Mouse (Mus musculus) spleen, adult 2 months (tissue): ENCODE data around the gene H2al2a. TPM values are rescaled to one million over a fixed set of nuclear protein-coding genes. Genes with fewer than 3 reads are reported as not detected.
"Not testable (repeated sequence)": the region's sequence is repeated elsewhere in the genome, so short reads cannot be mapped to it uniquely, and the experiment has no call there.

ENCODE experiments used
- DNase-seq, 2 experiments: peaks; one replicate each; pipeline versions ENCODE4 v3.0.0 to v3.0.0-alpha.2; 2012 to 2021; ENCODE audit warnings: low spot score in 2 of 2, low read depth in 1 of 2
- H3K27ac ChIP-seq: fragments of 200-500 bp; 2 replicates; pipeline ENCODE4 v1.5.1; 2012; ENCODE audit warnings: low read length, inconsistent platforms; ENCODE audit not compliant: insufficient read depth
- H3K27me3 ChIP-seq: fragments of 200-500 bp; 2 replicates; pipeline ENCODE4 v1.6.1; 2012; ENCODE audit warnings: mild to moderate bottlenecking, moderate library complexity, low read length, inconsistent platforms; ENCODE audit not compliant: control insufficient read depth, insufficient read depth
- H3K36me3 ChIP-seq: fragments of 200-500 bp; 2 replicates; pipeline ENCODE4 v1.6.1; 2012; ENCODE audit warnings: mild to moderate bottlenecking, low read length, inconsistent platforms; ENCODE audit not compliant: control insufficient read depth, insufficient read depth
- H3K4me1 ChIP-seq: fragments of 200-500 bp; 2 replicates; pipeline ENCODE4 v1.6.1; 2011; ENCODE audit warnings: inconsistent platforms; ENCODE audit not compliant: control insufficient read depth, insufficient read depth, insufficient read length
- H3K4me3 ChIP-seq: fragments of 200-500 bp; 2 replicates; pipeline ENCODE4 v1.5.1; 2011; ENCODE audit warnings: mild to moderate bottlenecking, inconsistent platforms; ENCODE audit not compliant: insufficient read depth, insufficient read length; ENCODE audit errors: extremely low read depth
- CTCF ChIP-seq: fragments of 200-500 bp; IDR thresholded peaks from 2 replicates; pipeline ENCODE4 v1.5.1; 2011; ENCODE audit warnings: mild to moderate bottlenecking, inconsistent platforms; ENCODE audit not compliant: insufficient read depth, insufficient read length, insufficient replicate concordance; ENCODE audit errors: extremely low read depth
- POLR2A ChIP-seq: fragments of 200-500 bp; IDR thresholded peaks from 2 replicates; pipeline ENCODE4 v1.6.1; 2011; ENCODE audit warnings: low read depth, low read length, inconsistent platforms
- WGBS: fragments of 180-500 bp; shearing (Covaris S2); methylation state at CpG from one replicate; pipeline ENCODE4 v1.1.7; 2018; 5-methylcytosine and 5-hydroxymethylcytosine counted together
- polyA plus RNA-seq: library from polyadenylated mRNA; depleted of rRNA; stranded (reverse); fragments of >200 nt; gene quantifications from 2 replicates; pipeline ENCODE4 v1.2.3, GENCODE M21; 2012; rRNA removed

The H2al2a gene
- polyA plus RNA-seq, 1 experiment = not detected

GRCm38 (mm10) chr2:17968571-17968970 is 28.2 kb downstream of the H2al2a start:
- Histone ChIP-seq H3K4me3 (no peak overlapping the region), H3K4me1 (no peaks in the 10 kb centered on the region), H3K27ac (no peak overlapping the region), H3K36me3 (no peaks in the 10 kb centered on the region), H3K27me3 (no peaks in the 10 kb centered on the region)
- WGBS = 92% methylated on average over 2 of the region's 2 CpGs
- DNase-seq = no peak
- TF ChIP-seq POLR2A (no peak), CTCF (no peak)

- not testable (repeated sequence) for H3K27me3 ChIP-seq, DNase-seq, H3K27ac ChIP-seq, H3K4me1 ChIP-seq, H3K4me3 ChIP-seq, H3K36me3 ChIP-seq
- 91% methylated on average over 3 of the region's 3 CpGs for WGBS
Measured at GRCm38 (mm10) chr2:17968037-17968436, 28.7 kb downstream of the H2al2a start.

- Histone ChIP-seq H3K27me3 (no peaks in the 10 kb centered on the region), H3K27ac (no peak overlapping the region), H3K4me3 (no peak overlapping the region), H3K36me3 (no peaks in the 10 kb centered on the region), H3K4me1 (no peaks in the 10 kb centered on the region)
- TF ChIP-seq POLR2A = no peak
- no peak for TF ChIP-seq CTCF
- DNase-seq = no peak
- 92% methylated on average over 1 of the region's 1 CpGs for WGBS
Measured at GRCm38 (mm10) chr2:17959501-17959900, 37.3 kb downstream of the H2al2a start.

GRCm38 (mm10) chr2:17946875-17947274 is 49.9 kb downstream of the H2al2a start:
- 79% methylated on average over 3 of the region's 3 CpGs for WGBS
- H3K36me3 ChIP-seq = no peaks in the 10 kb centered on the region
- no peaks in the 10 kb centered on the region for H3K4me1 ChIP-seq
- no peak for TF ChIP-seq POLR2A
- TF ChIP-seq CTCF = no peak
- H3K4me3 ChIP-seq = no peak overlapping the region
- no peaks in the 10 kb centered on the region for H3K27me3 ChIP-seq
- DNase-seq = no peak
- H3K27ac ChIP-seq = no peak overlapping the region

Other genes starting within 250 kb of the H2al2a start
- gene A930004D18Rik, start 40.8 kb upstream of the H2al2a start, polyA plus RNA-seq = 0.52 and 1.1 TPM in 2 replicates
- 0.22 and 0.46 TPM in 2 replicates for gene Skida1, start 52.1 kb upstream of the H2al2a start, polyA plus RNA-seq
- 27.4 and 30.1 TPM in 2 replicates for gene Mllt10, start 58.3 kb upstream of the H2al2a start, polyA plus RNA-seq